Mouse (Mus musculus): ENCODE measurements around the gene Rpa1. TPM values are rescaled to one million over a fixed set of nuclear protein-coding genes. Genes with fewer than 3 reads are reported as not detected.

Rpa1 gene
- polyA plus RNA-seq, 2 experiments: 55.3 to 93.2 TPM

DNA sequence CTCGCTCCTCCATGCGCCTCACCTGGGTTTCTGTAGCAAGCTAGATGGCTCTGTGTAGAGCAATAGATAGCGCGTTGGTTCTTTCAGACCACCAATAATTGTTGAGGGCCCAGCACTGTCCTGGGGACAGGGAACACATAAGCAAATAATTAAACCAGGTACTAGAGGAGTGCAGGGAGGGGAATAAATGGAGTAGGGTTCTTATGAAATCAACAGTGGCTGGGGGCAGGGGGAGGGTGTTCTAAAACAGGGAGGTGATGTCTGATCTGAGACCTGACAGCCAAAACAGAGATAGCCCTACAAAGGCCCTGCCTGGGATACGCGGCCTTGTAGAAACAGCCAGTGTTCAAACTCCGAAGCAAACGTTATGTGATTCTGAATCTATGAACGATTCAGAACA is 98.5 kb downstream of the Rpa1 start:
- DNase-seq (ENCODE audit: low read depth in 3 of 3, low spot score in 3 of 3): no peak

More for the DNA sequence above, 98.5 kb downstream of the Rpa1 start:
- 73% methylated on average over 9 of the region's 9 CpGs for WGBS (ENCODE audit: insufficient replicate concordance)
- Histone ChIP-seq H3K4me2 (ENCODE audit: low read depth) (no peak overlapping the region), H3K9ac (replicated peaks) (no peak overlapping the region), H3K36me3 (replicated peaks; ENCODE audit: control insufficient read depth, insufficient read depth, low read depth) (no peaks in the 10 kb centered on the region), H3K4me3 (ENCODE audit: insufficient read depth in 1 of 2, low read depth in 2 of 2, low read length in 2 of 2) (no peak overlapping the region), H3K27ac (no peak overlapping the region), H3K27me3 (ENCODE audit: control insufficient read depth, insufficient read depth, low read length) (no peaks in the 10 kb centered on the region), H3K4me1 (replicated peaks; ENCODE audit: control insufficient read depth in 2 of 2, insufficient read depth in 2 of 2, low read length in 1 of 2) (peaks cover 12 to 18% of the 10 kb centered on the region in 2 experiments), H3K9me3 (ENCODE audit: control insufficient read depth, low read length) (no peaks in the 10 kb centered on the region)
- no peak for ATAC-seq (ENCODE audit: insufficient read depth)
- TF ChIP-seq CTCF (IDR thresholded peaks at IDR 0.05; ENCODE audit: low read depth) (no peak), EP300 (IDR thresholded peaks at IDR 0.05; ENCODE audit: low read depth) (no peak)

Small RNAs within 50 kb of the gene (microRNA-seq; reads per million reads assigned to microRNA genes)
- not detected for gene Gm47300

Other genes starting within 250 kb of the Rpa1 start
- 0.97 and 1.4 TPM in 2 replicates for gene Hic1, start 178.8 kb downstream of the Rpa1 start, polyA plus RNA-seq (2012; rRNA removed)
- gene Hic1, start 178.8 kb downstream of the Rpa1 start, polyA plus RNA-seq (2014; fragmentation: Nextera tagmentation; extraction: Ambion mirVana): 0.28 and 0.48 TPM in 2 replicates
- gene Ovca2, start 169.5 kb downstream of the Rpa1 start, polyA plus RNA-seq (2012; rRNA removed): 7.4 and 10.5 TPM in 2 replicates
- 14.3 and 15.3 TPM in 2 replicates for gene Ovca2, start 169.5 kb downstream of the Rpa1 start, polyA plus RNA-seq (2014; fragmentation: Nextera tagmentation; extraction: Ambion mirVana)
- gene Dph1, start 157.1 kb downstream of the Rpa1 start, polyA plus RNA-seq (2012; rRNA removed): 9.8 and 11.6 TPM in 2 replicates
- 9.8 and 12.1 TPM in 2 replicates for gene Dph1, start 157.1 kb downstream of the Rpa1 start, polyA plus RNA-seq (2014; fragmentation: Nextera tagmentation; extraction: Ambion mirVana)
- gene Rtn4rl1, start 154.5 kb downstream of the Rpa1 start, polyA plus RNA-seq (2012; rRNA removed): 0.56 and 0.61 TPM in 2 replicates
- gene Rtn4rl1, start 154.5 kb downstream of the Rpa1 start, polyA plus RNA-seq (2014; fragmentation: Nextera tagmentation; extraction: Ambion mirVana): 0.68 and 0.98 TPM in 2 replicates
- 1.8 and 2.2 TPM in 2 replicates for gene Smyd4, start 109 bp upstream of the Rpa1 start, polyA plus RNA-seq (2012; rRNA removed)
- 2.7 and 3.1 TPM in 2 replicates for gene Smyd4, start 109 bp upstream of the Rpa1 start, polyA plus RNA-seq (2014; fragmentation: Nextera tagmentation; extraction: Ambion mirVana)
- gene Serpinf1, start 74.4 kb upstream of the Rpa1 start, polyA plus RNA-seq (2012; rRNA removed): 104 and 128 TPM in 2 replicates
- gene Serpinf1, start 74.4 kb upstream of the Rpa1 start, polyA plus RNA-seq (2014; fragmentation: Nextera tagmentation; extraction: Ambion mirVana): 145 and 166 TPM in 2 replicates
- 474 and 506 TPM in 2 replicates for gene Serpinf2, start 91.3 kb upstream of the Rpa1 start, polyA plus RNA-seq (2012; rRNA removed)
- 304 and 336 TPM in 2 replicates for gene Serpinf2, start 91.3 kb upstream of the Rpa1 start, polyA plus RNA-seq (2014; fragmentation: Nextera tagmentation; extraction: Ambion mirVana)
- 15.3 and 16.4 TPM in 2 replicates for gene Wdr81, start 106.4 kb upstream of the Rpa1 start, polyA plus RNA-seq (2012; rRNA removed)
- gene Wdr81, start 106.4 kb upstream of the Rpa1 start, polyA plus RNA-seq (2014; fragmentation: Nextera tagmentation; extraction: Ambion mirVana): 14.6 and 15.8 TPM in 2 replicates
- 7.3 and 8.2 TPM in 2 replicates for gene Tlcd2, start 113.4 kb upstream of the Rpa1 start, polyA plus RNA-seq (2012; rRNA removed)
- gene Tlcd2, start 113.4 kb upstream of the Rpa1 start, polyA plus RNA-seq (2014; fragmentation: Nextera tagmentation; extraction: Ambion mirVana): 11.9 and 13.0 TPM in 2 replicates
- gene Prpf8, start 138.5 kb upstream of the Rpa1 start, polyA plus RNA-seq (2012; rRNA removed): 34.2 and 38.1 TPM in 2 replicates
- gene Prpf8, start 138.5 kb upstream of the Rpa1 start, polyA plus RNA-seq (2014; fragmentation: Nextera tagmentation; extraction: Ambion mirVana): 34.2 and 42.2 TPM in 2 replicates
- 1.6 and 1.7 TPM in 2 replicates for gene Rilp, start 161.8 kb upstream of the Rpa1 start, polyA plus RNA-seq (2012; rRNA removed)
- gene Rilp, start 161.8 kb upstream of the Rpa1 start, polyA plus RNA-seq (2014; fragmentation: Nextera tagmentation; extraction: Ambion mirVana): 2.0 and 2.4 TPM in 2 replicates
- 2.4 and 2.6 TPM in 2 replicates for gene Scarf1, start 165.2 kb upstream of the Rpa1 start, polyA plus RNA-seq (2012; rRNA removed)
- 1.1 and 2.0 TPM in 2 replicates for gene Scarf1, start 165.2 kb upstream of the Rpa1 start, polyA plus RNA-seq (2014; fragmentation: Nextera tagmentation; extraction: Ambion mirVana)
- 2.7 and 3.0 TPM in 2 replicates for gene Slc43a2, start 183.4 kb upstream of the Rpa1 start, polyA plus RNA-seq (2012; rRNA removed)
- 2.4 and 2.8 TPM in 2 replicates for gene Slc43a2, start 183.4 kb upstream of the Rpa1 start, polyA plus RNA-seq (2014; fragmentation: Nextera tagmentation; extraction: Ambion mirVana)
- gene Pitpna, start 239.8 kb upstream of the Rpa1 start, polyA plus RNA-seq (2012; rRNA removed): 18.1 and 25.5 TPM in 2 replicates
- gene Pitpna, start 239.8 kb upstream of the Rpa1 start, polyA plus RNA-seq (2014; fragmentation: Nextera tagmentation; extraction: Ambion mirVana): 32.3 and 35.4 TPM in 2 replicates

Measured in liver, embryonic 14.5 days (tissue).